Mouse (Mus musculus): ENCODE measurements around the gene Cog7. TPM values are rescaled to one million over a fixed set of nuclear protein-coding genes. Genes with fewer than 3 reads are reported as not detected.

The Cog7 gene
- polyA plus RNA-seq, 1 experiment from 2014 or later, result 24.6 TPM

DNA sequence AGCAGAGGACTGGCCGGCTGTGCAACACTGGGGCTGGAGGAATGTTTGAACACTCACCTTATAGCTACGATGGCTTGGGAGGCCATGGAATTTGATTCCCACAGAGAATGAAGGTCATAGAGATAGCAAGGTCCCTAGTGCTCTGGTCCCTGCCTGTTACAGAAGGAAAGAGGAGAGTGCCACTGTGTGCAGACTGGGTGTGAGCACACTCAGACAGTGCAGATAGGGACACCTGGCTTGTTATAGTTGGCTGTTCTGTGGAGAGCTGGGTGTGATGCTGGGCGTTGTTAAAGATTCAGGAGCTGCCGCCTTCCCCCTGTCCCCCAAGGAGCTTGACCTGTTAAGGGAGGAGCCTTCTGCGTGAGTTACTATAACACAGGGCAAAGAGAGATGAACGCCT, 84.8 kb downstream of the Cog7 start:
- H3K9me3 ChIP-seq (replicated peaks; ENCODE audit: control insufficient read depth, low read length), result no peaks in the 10 kb centered on the region
- no peak overlapping the region for H3K4me2 ChIP-seq (ENCODE audit: low read depth, low read length)
- no peak overlapping the region for H3K9ac ChIP-seq (ENCODE audit: low read length)
- WGBS, result 40% methylated on average over 6 of the region's 6 CpGs
- H3K4me1 ChIP-seq (ENCODE audit: control insufficient read depth, insufficient read depth, low read length), result no peaks in the 10 kb centered on the region
- no peaks in the 10 kb centered on the region for H3K36me3 ChIP-seq (ENCODE audit: control insufficient read depth, insufficient read depth, low read length)
- H3K4me3 ChIP-seq (replicated peaks; ENCODE audit: low read length), result no peak overlapping the region
- no peaks in the 10 kb centered on the region; the same call in 1 of the 2 replicates for H3K27me3 ChIP-seq (ENCODE audit: control insufficient read depth, insufficient read depth, low read length)
- no peak for ATAC-seq (ENCODE audit: insufficient read depth, low FRiP score)
- H3K27ac ChIP-seq (ENCODE audit: low read length), result no peak overlapping the region

DNA sequence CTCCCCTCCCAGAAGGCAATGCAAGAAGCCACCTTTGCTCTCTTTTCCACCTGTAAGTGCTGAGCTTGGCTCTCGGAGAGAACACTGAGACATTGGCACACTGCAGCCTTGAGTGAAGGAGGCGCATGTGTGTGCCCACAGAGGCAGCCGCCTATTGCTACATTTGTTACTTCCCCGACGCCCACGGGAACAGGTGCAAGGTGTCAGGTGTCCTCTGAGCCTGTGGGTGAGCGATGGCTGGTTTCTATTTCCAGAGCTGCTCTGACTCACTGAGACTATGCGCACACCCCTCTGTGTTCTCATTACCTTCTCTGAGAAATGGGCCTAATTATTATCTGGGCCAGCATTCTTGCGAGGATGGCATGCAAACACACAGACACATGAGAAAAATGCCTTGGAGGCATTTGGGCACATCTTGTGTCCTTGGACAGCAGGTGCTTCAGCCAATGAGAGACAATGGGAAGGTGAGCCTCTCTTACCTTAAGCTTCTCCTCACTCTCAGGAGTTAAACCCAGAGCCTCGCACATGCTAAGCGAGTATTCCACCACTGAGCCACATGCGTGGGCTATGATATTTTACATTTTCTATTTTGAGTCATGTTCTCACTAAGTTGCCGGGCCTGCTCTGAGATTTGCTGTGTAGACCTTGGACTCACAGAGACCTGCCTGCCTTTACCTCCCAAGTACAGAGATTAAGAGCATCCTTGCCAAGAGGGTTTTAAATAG, 90.7 kb downstream of the Cog7 start:
- no peak for ATAC-seq (ENCODE audit: insufficient read depth, low FRiP score)
- no peaks in the 10 kb centered on the region for H3K36me3 ChIP-seq (ENCODE audit: control insufficient read depth, insufficient read depth, low read length)
- no peak overlapping the region for H3K27ac ChIP-seq (ENCODE audit: low read length)
- no peaks in the 10 kb centered on the region for H3K27me3 ChIP-seq (ENCODE audit: control insufficient read depth, insufficient read depth, low read length)
- H3K4me1 ChIP-seq (ENCODE audit: control insufficient read depth, insufficient read depth, low read length), result no peaks in the 10 kb centered on the region
- no peak overlapping the region for H3K9ac ChIP-seq (ENCODE audit: low read length)
- no peak overlapping the region for H3K4me2 ChIP-seq (ENCODE audit: low read depth, low read length)
- no peaks in the 10 kb centered on the region for H3K9me3 ChIP-seq (replicated peaks; ENCODE audit: control insufficient read depth, low read length)
- H3K4me3 ChIP-seq (replicated peaks; ENCODE audit: low read length), result no peak overlapping the region
- WGBS, result 88% methylated on average over 13 of the region's 13 CpGs

DNA sequence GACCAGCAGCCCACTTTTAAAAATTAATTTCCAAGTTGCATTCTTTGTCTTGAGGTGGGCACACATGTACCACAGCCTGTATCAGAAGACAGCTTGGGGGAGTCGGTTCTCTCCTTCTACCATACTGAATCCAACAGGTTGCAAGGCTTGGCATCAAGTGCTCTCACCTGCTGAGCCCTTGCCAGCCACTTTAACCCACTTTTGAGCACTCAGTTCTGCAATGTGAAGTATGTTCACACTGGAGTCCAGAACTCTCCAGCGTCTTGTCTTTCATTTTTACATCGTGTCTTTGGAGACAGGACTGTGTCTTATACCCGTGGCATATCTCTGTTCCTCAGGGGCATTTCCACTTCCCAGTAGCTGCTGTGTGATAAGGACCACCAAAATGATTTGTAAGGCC, 101.3 kb downstream of the Cog7 start:
- 82% methylated on average over 4 of the region's 4 CpGs for WGBS
- Histone ChIP-seq H3K4me3 (replicated peaks; ENCODE audit: low read length) (no peak overlapping the region), H3K9me3 (replicated peaks; ENCODE audit: control insufficient read depth, low read length) (no peaks in the 10 kb centered on the region), H3K9ac (ENCODE audit: low read length) (no peak overlapping the region), H3K36me3 (ENCODE audit: control insufficient read depth, insufficient read depth, low read length) (no peaks in the 10 kb centered on the region), H3K4me1 (ENCODE audit: control insufficient read depth, insufficient read depth, low read length) (no peaks in the 10 kb centered on the region), H3K27ac (ENCODE audit: low read length) (no peak overlapping the region), H3K27me3 (ENCODE audit: control insufficient read depth, insufficient read depth, low read length) (no peaks in the 10 kb centered on the region), H3K4me2 (ENCODE audit: low read depth, low read length) (no peak overlapping the region)
- no peak for ATAC-seq (ENCODE audit: insufficient read depth, low FRiP score)

DNA sequence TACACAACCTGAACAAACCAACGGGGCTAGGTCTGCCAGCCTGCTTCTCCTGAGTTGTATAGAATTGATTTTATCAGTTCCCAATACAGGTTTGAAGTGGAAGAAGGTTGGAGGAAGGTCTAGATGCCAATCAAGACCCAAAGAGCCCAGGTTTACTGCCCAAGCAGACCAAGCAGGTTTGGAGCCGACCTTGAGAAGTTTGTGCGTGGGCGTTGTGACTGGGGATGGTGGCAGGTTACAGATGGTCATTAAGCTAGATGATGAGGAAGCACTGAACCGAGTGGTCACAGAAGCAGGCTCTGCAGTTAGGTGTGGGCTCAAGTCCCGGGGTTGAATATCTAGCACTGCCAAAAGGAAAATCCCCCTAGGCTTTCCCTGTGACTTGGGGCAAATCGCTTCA, 106.7 kb downstream of the Cog7 start:
- Histone ChIP-seq H3K4me1 (ENCODE audit: control insufficient read depth, insufficient read depth, low read length) (no peaks in the 10 kb centered on the region), H3K27ac (ENCODE audit: low read length) (no peak overlapping the region), H3K27me3 (ENCODE audit: control insufficient read depth, insufficient read depth, low read length) (no peaks in the 10 kb centered on the region), H3K4me3 (replicated peaks; ENCODE audit: low read length) (no peak overlapping the region), H3K9me3 (replicated peaks; ENCODE audit: control insufficient read depth, low read length) (no peaks in the 10 kb centered on the region), H3K9ac (ENCODE audit: low read length) (no peak overlapping the region), H3K36me3 (ENCODE audit: control insufficient read depth, insufficient read depth, low read length) (no peaks in the 10 kb centered on the region), H3K4me2 (ENCODE audit: low read depth, low read length) (no peak overlapping the region)
- whole genome bisulfite sequencing, result 79% methylated on average over 7 of the region's 7 CpGs
- no peak for ATAC-seq (ENCODE audit: insufficient read depth, low FRiP score)

DNA sequence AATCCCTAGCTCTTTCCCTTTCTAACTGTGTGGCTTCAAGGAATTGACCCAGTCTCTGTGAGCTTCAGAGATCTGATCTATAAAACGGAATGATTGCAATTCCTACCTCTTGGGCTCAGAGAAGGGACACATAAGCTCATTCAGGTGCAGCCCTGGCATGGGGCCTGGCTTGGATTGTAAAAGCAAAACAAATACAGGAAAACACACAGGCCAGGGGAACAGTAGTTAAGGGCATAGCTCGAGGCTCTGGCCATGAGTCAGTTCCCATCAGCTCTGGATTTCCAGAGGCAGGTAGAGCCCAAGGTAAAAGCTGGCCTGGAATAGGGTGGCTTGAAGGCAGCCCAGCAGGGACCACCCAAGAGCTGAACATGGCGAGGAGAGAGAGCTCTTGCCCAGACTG, 107.5 kb downstream of the Cog7 start:
- WGBS, result 41% methylated on average over 3 of the region's 3 CpGs
- Histone ChIP-seq H3K27me3 (ENCODE audit: control insufficient read depth, insufficient read depth, low read length) (no peaks in the 10 kb centered on the region), H3K4me3 (replicated peaks; ENCODE audit: low read length) (no peak overlapping the region), H3K4me2 (ENCODE audit: low read depth, low read length) (no peak overlapping the region), H3K4me1 (ENCODE audit: control insufficient read depth, insufficient read depth, low read length) (no peaks in the 10 kb centered on the region), H3K9me3 (replicated peaks; ENCODE audit: control insufficient read depth, low read length) (no peaks in the 10 kb centered on the region), H3K36me3 (ENCODE audit: control insufficient read depth, insufficient read depth, low read length) (no peaks in the 10 kb centered on the region), H3K27ac (ENCODE audit: low read length) (no peak overlapping the region), H3K9ac (ENCODE audit: low read length) (no peak overlapping the region)
- ATAC-seq (ENCODE audit: insufficient read depth, low FRiP score), result no peak

DNA sequence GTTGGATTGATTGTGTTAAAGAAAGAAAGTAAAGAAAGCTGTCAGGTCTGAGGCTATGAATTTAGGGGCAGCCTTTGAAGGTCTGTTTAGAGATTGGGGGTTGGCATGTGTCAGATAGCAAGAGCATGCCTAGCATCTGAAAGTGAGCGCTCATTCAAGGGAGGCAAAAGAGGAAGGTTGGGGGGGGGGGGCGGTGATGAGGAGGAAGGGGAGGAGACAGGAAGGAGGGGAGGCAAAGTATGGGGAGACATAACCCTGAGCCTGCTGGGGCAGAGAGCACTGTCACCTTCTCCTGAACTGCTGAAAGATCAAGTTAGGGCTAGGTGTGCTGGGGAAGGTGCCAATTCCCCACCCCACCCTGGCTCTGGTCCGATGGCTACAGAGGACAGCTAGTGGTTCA, 109.9 kb downstream of the Cog7 start:
- WGBS, result 66% methylated on average over 2 of the region's 3 CpGs
- no peak for ATAC-seq (ENCODE audit: insufficient read depth, low FRiP score)
- no peak overlapping the region for H3K4me3 ChIP-seq (replicated peaks; ENCODE audit: low read length)

DNA sequence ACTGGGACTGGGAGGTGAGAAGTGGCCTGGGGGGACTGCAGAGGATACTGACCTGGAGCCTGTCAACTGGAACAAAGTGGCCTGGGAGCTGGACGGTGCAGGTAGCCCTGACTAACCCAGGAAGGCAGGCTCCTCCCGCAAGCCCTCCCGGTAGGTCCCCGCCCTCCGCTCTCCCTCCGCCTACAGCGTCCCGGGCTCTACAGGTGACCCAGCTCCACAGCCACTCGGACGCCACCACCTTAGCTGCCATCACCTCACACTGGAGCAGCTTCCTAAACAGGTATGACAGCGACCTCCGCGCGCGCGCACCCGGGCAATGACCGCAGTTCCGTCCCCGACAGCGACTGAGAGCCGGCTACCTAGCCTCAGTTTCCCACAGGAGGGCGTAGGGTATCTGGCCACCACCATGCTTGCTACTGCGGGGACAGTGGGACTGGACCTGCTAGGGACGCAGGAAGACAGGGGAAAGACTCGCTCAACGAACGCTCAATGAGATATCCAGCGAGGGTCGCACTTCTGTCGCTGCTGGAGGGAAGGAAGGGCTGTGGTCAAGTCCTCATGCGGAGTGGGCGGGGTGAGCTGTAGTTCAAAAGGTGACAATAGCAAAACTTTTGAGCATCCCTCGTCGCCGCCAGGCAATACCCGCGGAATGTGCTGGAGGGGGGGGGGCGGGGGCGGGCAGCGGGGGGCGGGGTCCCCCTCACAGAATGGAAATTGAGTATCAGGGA, 116.5 kb downstream of the Cog7 start, which contains the start of gene Scnn1b:
Gene Scnn1b, plus strand, starts transcription at position 181 of the 728 bp plus-strand sequence.
- no peaks in the 10 kb centered on the region for H3K4me1 ChIP-seq (ENCODE audit: control insufficient read depth, insufficient read depth, low read length)
- ATAC-seq (ENCODE audit: insufficient read depth, low FRiP score), result 0 out of 2 replicates have a peak, but pooled peaks have one; percentile 25
- no peak within 1 kb of the TSS for H3K27ac ChIP-seq (ENCODE audit: low read length)
- peaks cover 25% of the 10 kb centered on the region for H3K27me3 ChIP-seq (ENCODE audit: control insufficient read depth, insufficient read depth, low read length)
- no peaks in the 10 kb centered on the region for H3K9me3 ChIP-seq (replicated peaks; ENCODE audit: control insufficient read depth, low read length)
- WGBS, result 2% methylated on average over 37 of the region's 42 CpGs
- H3K9ac ChIP-seq (ENCODE audit: low read length), result peak within 1 kb of the TSS; percentile 16; the same call in 1 of the 2 replicates
- no peaks in the 10 kb centered on the region for H3K36me3 ChIP-seq (ENCODE audit: control insufficient read depth, insufficient read depth, low read length)
- H3K4me3 ChIP-seq (replicated peaks; ENCODE audit: low read length), result peak within 1 kb of the TSS; percentile 39
- peak within 1 kb of the TSS; percentile 59 for H3K4me2 ChIP-seq (ENCODE audit: low read depth, low read length)

More for the DNA sequence above, 109.9 kb downstream of the Cog7 start:
- Histone ChIP-seq H3K4me2 (ENCODE audit: low read depth, low read length) (no peak overlapping the region), H3K36me3 (ENCODE audit: control insufficient read depth, insufficient read depth, low read length) (no peaks in the 10 kb centered on the region), H3K27ac (ENCODE audit: low read length) (peak overlapping the region; percentile 32; the same call in 1 of the 2 replicates), H3K27me3 (ENCODE audit: control insufficient read depth, insufficient read depth, low read length) (no peaks in the 10 kb centered on the region), H3K9me3 (replicated peaks; ENCODE audit: control insufficient read depth, low read length) (no peaks in the 10 kb centered on the region), H3K9ac (ENCODE audit: low read length) (no peak overlapping the region), H3K4me1 (ENCODE audit: control insufficient read depth, insufficient read depth, low read length) (no peaks in the 10 kb centered on the region)

DNA sequence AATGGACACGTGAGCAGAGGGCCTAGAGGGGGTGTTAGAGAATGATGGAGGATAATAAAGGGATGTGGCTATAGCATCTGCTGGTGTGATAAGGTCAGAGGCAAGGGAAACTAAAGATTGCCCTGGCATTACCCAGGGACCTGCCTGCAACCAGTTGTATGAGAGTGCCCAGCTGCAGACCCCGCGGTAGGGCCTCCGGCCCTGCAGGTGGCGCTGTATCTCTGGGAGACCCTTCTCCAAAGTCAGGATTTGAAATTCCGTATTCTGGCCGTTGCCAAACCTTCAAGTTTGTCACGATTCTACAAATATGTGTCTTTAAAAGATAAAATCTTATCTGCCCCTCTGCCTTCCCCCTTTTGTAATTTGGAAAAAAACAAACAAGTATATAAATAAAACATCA, 122.6 kb downstream of the Cog7 start:
- H3K9ac ChIP-seq (ENCODE audit: low read length), result no peak overlapping the region
- no peak overlapping the region for H3K4me3 ChIP-seq (replicated peaks; ENCODE audit: low read length)
- no peak overlapping the region for H3K27ac ChIP-seq (ENCODE audit: low read length)
- peaks cover 2% of the 10 kb centered on the region; the same call in 1 of the 2 replicates for H3K27me3 ChIP-seq (ENCODE audit: control insufficient read depth, insufficient read depth, low read length)
- ATAC-seq (ENCODE audit: insufficient read depth, low FRiP score), result no peak
- 75% methylated on average over 8 of the region's 8 CpGs for WGBS
- H3K4me1 ChIP-seq (ENCODE audit: control insufficient read depth, insufficient read depth, low read length), result no peaks in the 10 kb centered on the region
- H3K4me2 ChIP-seq (ENCODE audit: low read depth, low read length), result no peak overlapping the region
- H3K36me3 ChIP-seq (ENCODE audit: control insufficient read depth, insufficient read depth, low read length), result no peaks in the 10 kb centered on the region
- no peaks in the 10 kb centered on the region for H3K9me3 ChIP-seq (replicated peaks; ENCODE audit: control insufficient read depth, low read length)

DNA sequence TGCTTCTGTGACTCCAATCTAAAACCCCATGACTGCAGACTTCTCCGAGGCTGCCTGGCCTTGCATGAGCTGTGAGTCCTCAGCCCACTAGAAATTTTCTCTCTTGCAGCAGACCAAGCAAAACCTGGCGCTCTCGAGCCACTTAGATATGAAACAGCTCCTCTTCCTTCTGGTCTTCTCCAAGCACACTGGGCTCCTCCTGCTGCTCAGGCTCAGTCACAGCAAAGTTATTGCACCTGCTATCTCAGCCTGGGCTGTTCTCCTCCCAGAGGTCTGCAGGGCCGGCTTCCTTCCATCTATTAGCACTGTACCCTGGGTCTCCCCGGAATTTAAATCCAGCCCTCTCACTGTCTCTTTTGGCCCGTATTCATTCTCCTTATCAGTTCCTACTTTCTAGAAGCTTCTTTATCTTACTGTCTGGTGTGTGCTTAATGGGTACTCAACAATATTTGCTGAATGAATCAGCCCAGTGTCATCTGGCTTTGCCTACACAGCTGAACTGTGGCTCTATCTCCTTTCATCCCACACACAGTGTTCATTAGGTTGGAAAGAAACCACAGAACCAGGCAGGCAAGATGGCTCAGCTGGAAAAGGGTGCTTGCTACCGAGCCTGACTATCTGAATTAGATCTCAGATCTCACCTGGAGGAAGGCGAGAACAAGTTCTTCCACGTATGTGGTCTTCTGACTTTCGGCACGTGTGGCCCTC, 124.2 kb downstream of the Cog7 start:
- Histone ChIP-seq H3K9me3 (replicated peaks; ENCODE audit: control insufficient read depth, low read length) (no peaks in the 10 kb centered on the region), H3K4me1 (ENCODE audit: control insufficient read depth, insufficient read depth, low read length) (no peaks in the 10 kb centered on the region), H3K36me3 (ENCODE audit: control insufficient read depth, insufficient read depth, low read length) (no peaks in the 10 kb centered on the region), H3K9ac (ENCODE audit: low read length) (no peak overlapping the region), H3K27me3 (ENCODE audit: control insufficient read depth, insufficient read depth, low read length) (no peaks in the 10 kb centered on the region), H3K27ac (ENCODE audit: low read length) (no peak overlapping the region), H3K4me3 (replicated peaks; ENCODE audit: low read length) (no peak overlapping the region), H3K4me2 (ENCODE audit: low read depth, low read length) (no peak overlapping the region)
- no peak for ATAC-seq (ENCODE audit: insufficient read depth, low FRiP score)
- 77% methylated on average over 11 of the region's 11 CpGs for WGBS
